Mouse (Mus musculus) hindbrain, embryonic 15.5 days (tissue): ENCODE measurements around the gene Siah1a. TPM values are rescaled to one million over a fixed set of nuclear protein-coding genes. Genes with fewer than 3 reads are reported as not detected.
A peak's percentile ranks its signal among the peaks of the same experiment; 100 is the strongest.

Source experiments
- ATAC-seq: fragments of 200-750 bp; cut with Nextera tagmentation; 2 replicates; pipeline ENCODE4 v1.8.0; 2017; ENCODE audit warnings: low read depth, moderate number of reproducible peaks, moderate TSS enrichment; ENCODE audit not compliant: low FRiP score
- H3K27ac ChIP-seq: fragments of 300-500 bp; sonication (generic); replicated peaks from 2 replicates; pipeline ENCODE4 v1.5.1; 2015; ENCODE audit warnings: mild to moderate bottlenecking, inconsistent platforms
- H3K27me3 ChIP-seq: fragments of 300-500 bp; sonication (generic); 2 replicates; pipeline ENCODE4 v1.6.1; 2015; ENCODE audit warnings: control low read depth, inconsistent platforms
- H3K36me3 ChIP-seq: fragments of 300-500 bp; sonication (generic); 2 replicates; pipeline ENCODE4 v1.6.1; 2015; ENCODE audit warnings: control low read depth, inconsistent platforms
- H3K4me1 ChIP-seq: fragments of 300-500 bp; sonication (generic); replicated peaks from 2 replicates; pipeline ENCODE4 v1.6.1; 2015; ENCODE audit warnings: control low read depth, inconsistent platforms
- H3K4me2 ChIP-seq: fragments of 300-500 bp; sonication (generic); 2 replicates; pipeline ENCODE4 v1.6.1; 2015; ENCODE audit warnings: moderate library complexity, mild to moderate bottlenecking, inconsistent platforms
- H3K4me3 ChIP-seq: fragments of 300-500 bp; sonication (generic); 2 replicates; pipeline ENCODE4 v1.5.1; 2015; ENCODE audit warnings: mild to moderate bottlenecking, inconsistent platforms
- H3K9ac ChIP-seq: fragments of 300-500 bp; sonication (generic); 2 replicates; pipeline ENCODE4 v1.6.1; 2015; ENCODE audit warnings: inconsistent platforms
- H3K9me3 ChIP-seq: fragments of 300-500 bp; sonication (generic); 2 replicates; pipeline ENCODE4 v1.6.1; 2016; ENCODE audit warnings: control low read depth, inconsistent platforms
- WGBS: fragments of 180-500 bp; shearing (Covaris S2); methylation state at CpG from one replicate; pipeline ENCODE4 v1.1.7; 2015; 5-methylcytosine and 5-hydroxymethylcytosine counted together
- polyA plus RNA-seq: library from polyadenylated mRNA; unstranded; fragments of >200 nt; fragmentation: Nextera tagmentation; extraction: Ambion mirVana; gene quantifications from 2 replicates; pipeline ENCODE4 v1.2.1, GENCODE M21; 2015

The Siah1a gene
- polyA plus RNA-seq, 1 experiment from 2014 or later: 74.0 TPM

GRCm38 (mm10) chr8:86765155-86765554 lies 19.4 kb upstream of the Siah1a start:
- Histone ChIP-seq H3K4me2 (no peak overlapping the region), H3K9ac (no peak overlapping the region), H3K4me3 (no peak overlapping the region), H3K9me3 (no peaks in the 10 kb centered on the region), H3K27me3 (no peaks in the 10 kb centered on the region), H3K27ac (no peak overlapping the region), H3K36me3 (no peaks in the 10 kb centered on the region), H3K4me1 (no peaks in the 10 kb centered on the region)
- ATAC-seq: no peak
- 87% methylated on average over 10 of the region's 10 CpGs for WGBS

DNA sequence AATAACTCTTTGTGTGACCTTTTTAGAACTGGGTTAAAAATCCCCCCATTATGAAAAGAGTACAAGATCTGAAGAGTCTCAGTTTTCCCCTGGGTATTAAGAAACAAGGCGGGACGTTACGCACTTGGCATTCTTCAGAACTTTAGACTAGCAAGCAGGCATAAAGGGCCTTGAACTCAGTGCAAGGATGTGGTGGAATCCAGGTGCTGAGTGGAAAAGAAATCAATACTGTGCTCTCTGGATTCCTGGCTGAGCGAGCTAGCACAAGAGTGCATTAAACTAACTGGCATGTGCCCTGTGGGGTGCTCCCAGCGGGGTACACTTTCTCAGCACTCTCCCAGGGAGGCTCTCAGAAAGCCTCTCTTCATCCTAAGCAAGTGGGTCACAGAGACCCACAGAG lies 17.1 kb upstream of the Siah1a start:
- Histone ChIP-seq H3K27me3 (no peaks in the 10 kb centered on the region), H3K9me3 (no peaks in the 10 kb centered on the region), H3K36me3 (no peaks in the 10 kb centered on the region), H3K4me3 (no peak overlapping the region), H3K4me2 (no peak overlapping the region), H3K9ac (no peak overlapping the region), H3K4me1 (no peaks in the 10 kb centered on the region), H3K27ac (no peak overlapping the region)
- WGBS: 56% methylated on average over 5 of the region's 5 CpGs
- no peak for ATAC-seq

GRCm38 (mm10) chr8:86760746-86761145 lies 15.0 kb upstream of the Siah1a start:
- ATAC-seq: no peak
- H3K4me1 ChIP-seq: peaks cover 10% of the 10 kb centered on the region
- H3K4me3 ChIP-seq: no peak overlapping the region
- WGBS: 76% methylated on average over 6 of the region's 6 CpGs
- H3K27ac ChIP-seq: no peak overlapping the region
- H3K36me3 ChIP-seq: no peaks in the 10 kb centered on the region
- no peak overlapping the region for H3K4me2 ChIP-seq
- no peak overlapping the region for H3K9ac ChIP-seq
- no peaks in the 10 kb centered on the region for H3K27me3 ChIP-seq
- no peaks in the 10 kb centered on the region for H3K9me3 ChIP-seq

- no peak overlapping the region for H3K4me3 ChIP-seq
- H3K4me1 ChIP-seq: peaks cover 10% of the 10 kb centered on the region
- no peak overlapping the region for H3K4me2 ChIP-seq
- WGBS: 59% methylated on average over 4 of the region's 4 CpGs
- no peaks in the 10 kb centered on the region for H3K27me3 ChIP-seq
- no peak for ATAC-seq
- no peak overlapping the region for H3K9ac ChIP-seq
- H3K9me3 ChIP-seq: no peaks in the 10 kb centered on the region
- H3K36me3 ChIP-seq: no peaks in the 10 kb centered on the region
- no peak overlapping the region for H3K27ac ChIP-seq
These were observed 13.4 kb upstream of the Siah1a start for GRCm38 (mm10) chr8:86759090-86759491.

DNA sequence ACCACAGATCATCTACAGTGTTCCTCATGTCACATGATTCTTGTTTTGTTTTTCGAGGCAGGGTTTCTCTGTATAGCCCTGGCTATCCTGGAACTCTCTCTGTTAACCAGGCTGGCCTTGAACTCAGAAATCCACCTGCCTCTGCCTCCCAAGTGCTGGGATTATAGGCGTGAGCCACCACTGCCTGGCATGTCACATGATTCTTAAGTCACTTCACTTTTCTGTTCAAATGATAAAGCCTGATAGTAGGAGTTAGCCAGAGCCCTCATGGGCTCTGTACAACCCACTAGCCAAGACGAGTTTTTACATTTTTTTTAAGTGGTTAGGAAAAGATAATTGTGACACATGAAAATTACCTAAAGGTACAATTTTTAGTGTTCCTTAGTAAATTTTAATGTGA lies 12.9 kb upstream of the Siah1a start:
- 83% methylated on average over 3 of the region's 3 CpGs for WGBS
- Histone ChIP-seq H3K27me3 (no peaks in the 10 kb centered on the region), H3K4me3 (no peak overlapping the region), H3K4me1 (peaks cover 10% of the 10 kb centered on the region), H3K4me2 (no peak overlapping the region), H3K36me3 (no peaks in the 10 kb centered on the region), H3K9ac (no peak overlapping the region), H3K27ac (no peak overlapping the region), H3K9me3 (no peaks in the 10 kb centered on the region)
- ATAC-seq: no peak

DNA sequence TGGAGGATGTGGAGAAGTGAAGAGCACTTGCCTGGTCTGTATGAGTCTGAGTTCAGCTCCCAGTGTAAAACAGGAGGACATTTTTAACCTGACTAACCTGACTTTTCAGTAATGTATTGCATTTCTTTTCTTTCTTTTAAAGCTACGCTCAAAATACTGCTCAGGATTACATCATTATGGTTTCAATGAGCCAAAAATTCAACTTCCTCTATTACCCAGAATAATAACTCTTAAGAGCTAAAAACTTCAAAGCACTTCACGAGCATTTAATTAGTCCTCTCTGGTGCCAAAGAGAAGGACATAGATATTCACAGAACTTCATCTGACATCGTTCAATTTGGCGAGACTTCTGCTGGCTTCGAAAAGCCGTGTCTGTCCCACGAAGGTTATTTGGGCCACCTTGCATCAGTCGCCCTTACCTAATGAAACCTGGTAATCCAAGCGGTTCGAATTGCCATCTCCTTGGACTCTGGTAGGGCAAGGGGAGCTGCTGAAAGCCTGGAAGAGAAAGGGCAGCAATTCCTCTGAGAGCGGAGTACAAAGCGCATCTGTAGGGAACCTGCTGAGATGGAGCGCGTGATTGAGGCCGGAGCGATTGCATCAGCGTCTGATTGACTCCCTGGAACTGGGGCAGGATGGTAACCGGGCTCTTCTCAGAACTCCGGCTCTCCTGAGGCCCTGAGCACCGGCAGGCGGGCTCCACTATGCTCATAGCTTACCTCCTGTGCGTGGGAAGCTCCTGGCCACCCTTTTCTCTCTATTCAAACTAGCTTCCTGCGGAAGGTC lies 11.4 kb upstream of the Siah1a start:
- H3K4me2 ChIP-seq: peak overlapping the region; percentile 49
- H3K9ac ChIP-seq: no peak overlapping the region
- 13% methylated on average over 23 of the region's 23 CpGs for WGBS
- no peaks in the 10 kb centered on the region for H3K27me3 ChIP-seq
- H3K9me3 ChIP-seq: no peaks in the 10 kb centered on the region
- H3K4me3 ChIP-seq: no peak overlapping the region; the same call in 1 of the 2 replicates
- H3K27ac ChIP-seq: no peak overlapping the region
- no peaks in the 10 kb centered on the region for H3K36me3 ChIP-seq
- peaks cover 10% of the 10 kb centered on the region for H3K4me1 ChIP-seq
- ATAC-seq: no peak

- Histone ChIP-seq H3K4me3 (no peak overlapping the region), H3K27ac (no peak overlapping the region), H3K4me2 (no peak overlapping the region), H3K36me3 (no peaks in the 10 kb centered on the region), H3K27me3 (no peaks in the 10 kb centered on the region), H3K9me3 (no peaks in the 10 kb centered on the region), H3K9ac (no peak overlapping the region), H3K4me1 (peaks cover 9% of the 10 kb centered on the region)
- 64% methylated on average over 2 of the region's 2 CpGs for WGBS
- no peak for ATAC-seq
These were observed 4.1 kb upstream of the Siah1a start for GRCm38 (mm10) chr8:86749842-86750241.

- Histone ChIP-seq H3K4me1 (peaks cover 36% of the 10 kb centered on the region), H3K4me2 (peak overlapping the region; percentile 72), H3K9me3 (no peaks in the 10 kb centered on the region), H3K27ac (peak overlapping the region; percentile 98), H3K36me3 (no peaks in the 10 kb centered on the region), H3K9ac (peak overlapping the region; percentile 94), H3K27me3 (no peaks in the 10 kb centered on the region), H3K4me3 (peak overlapping the region; percentile 92)
- WGBS: 1% methylated on average over 11 of the region's 11 CpGs
- no peak; the same call in 1 of the 2 replicates for ATAC-seq
These were observed 777 bp upstream of the Siah1a start for GRCm38 (mm10) chr8:86746511-86746910.

DNA sequence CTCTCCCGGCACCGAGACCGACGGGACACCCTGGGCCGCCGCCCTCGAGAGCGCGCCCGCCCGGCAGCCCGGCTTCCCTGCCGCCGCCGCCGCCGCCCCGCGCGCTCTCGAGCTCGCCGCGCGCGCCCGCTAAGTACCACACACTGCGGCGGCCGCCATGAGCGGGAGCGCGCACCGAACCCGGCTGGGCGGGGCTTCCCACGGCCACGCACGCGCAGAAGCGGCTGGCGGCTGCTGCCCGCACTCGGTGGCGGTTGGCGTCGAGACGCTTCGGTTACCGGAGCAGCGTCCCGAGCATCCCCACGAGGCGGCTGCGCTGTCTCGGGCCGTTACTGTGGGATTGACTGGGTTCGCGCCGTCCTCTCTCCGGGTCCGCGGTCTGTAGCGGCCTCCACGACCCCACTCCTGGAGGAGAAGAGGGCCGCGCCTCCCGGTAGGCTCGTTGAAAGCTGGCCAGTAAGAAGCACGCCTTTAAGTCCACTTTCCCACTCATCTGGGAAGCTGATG lies 254 bp upstream of the Siah1a start:
- Histone ChIP-seq H3K9me3 (no peaks in the 10 kb centered on the region), H3K9ac (peak overlapping the region; percentile 94), H3K4me2 (peak overlapping the region; percentile 72), H3K36me3 (no peaks in the 10 kb centered on the region), H3K27me3 (no peaks in the 10 kb centered on the region), H3K4me3 (peak overlapping the region; percentile 92), H3K27ac (peak overlapping the region; percentile 98), H3K4me1 (peaks cover 41% of the 10 kb centered on the region)
- ATAC-seq: peak; percentile 89
- WGBS: under 1% methylated on average over 43 of the region's 70 CpGs

GRCm38 (mm10) chr8:86744313-86745220 lies 1.2 kb downstream of the Siah1a start:
- Histone ChIP-seq H3K4me1 (peaks cover 48% of the 10 kb centered on the region), H3K9me3 (no peaks in the 10 kb centered on the region), H3K36me3 (no peaks in the 10 kb centered on the region), H3K9ac (peak overlapping the region; percentile 94), H3K27ac (peak overlapping the region; percentile 98), H3K4me2 (peak overlapping the region; percentile 66), H3K27me3 (no peaks in the 10 kb centered on the region), H3K4me3 (peak overlapping the region; percentile 92)
- 5% methylated on average over 18 of the region's 18 CpGs for WGBS
- ATAC-seq: no peak

DNA sequence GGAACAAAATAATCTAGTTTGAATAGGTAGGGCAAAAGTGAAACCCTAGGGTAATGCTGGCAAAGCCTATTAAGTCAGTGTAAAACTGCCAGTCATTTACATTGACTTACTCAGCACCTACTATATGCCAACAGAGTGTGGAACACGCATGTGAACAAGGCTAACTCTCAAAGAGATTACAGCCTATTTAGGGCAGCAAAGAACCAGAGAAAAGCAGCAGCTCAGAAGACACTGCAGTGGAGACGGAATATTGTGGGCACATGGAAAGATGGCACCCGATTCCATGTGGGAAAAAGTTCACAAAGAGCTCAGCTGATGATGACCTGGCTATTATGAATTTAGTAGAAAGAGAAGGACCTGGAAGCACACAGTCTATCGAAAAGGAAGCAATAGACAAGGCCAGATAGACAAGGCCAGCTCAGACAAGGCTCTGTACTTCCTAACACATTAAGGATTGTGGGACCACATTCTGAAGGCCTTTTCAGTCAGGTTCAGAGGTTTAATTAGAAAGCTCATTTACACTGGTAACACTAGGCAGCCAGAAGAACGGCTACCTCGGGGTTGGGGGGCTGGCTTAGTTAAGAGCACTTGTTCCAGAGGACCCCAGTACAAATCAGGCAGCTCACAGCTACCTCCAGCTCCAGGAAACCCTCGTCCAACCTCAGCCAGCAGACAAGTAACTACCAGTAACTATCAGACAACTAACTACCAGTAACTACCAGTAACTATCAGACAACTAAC lies 3.0 kb downstream of the Siah1a start:
- no peak for ATAC-seq
- H3K36me3 ChIP-seq: no peaks in the 10 kb centered on the region
- no peaks in the 10 kb centered on the region for H3K9me3 ChIP-seq
- peak overlapping the region; percentile 34; the same call in 1 of the 2 replicates for H3K4me2 ChIP-seq
- no peak overlapping the region for H3K9ac ChIP-seq
- no peak overlapping the region for H3K4me3 ChIP-seq
- no peaks in the 10 kb centered on the region for H3K27me3 ChIP-seq
- H3K4me1 ChIP-seq: peaks cover 52% of the 10 kb centered on the region
- 78% methylated on average over 7 of the region's 7 CpGs for WGBS
- 0 out of 2 replicates have a peak overlapping the region, but pooled peaks have one; percentile 20 for H3K27ac ChIP-seq
